Mouse (Mus musculus) olfactory bulb, adult 2 months (tissue): Measurements from ENCODE around the gene Pla2g7.

ENCODE experiments used
- CTCF ChIP-seq: fragments of 200-500 bp; IDR thresholded peaks from 2 replicates; pipeline ENCODE4 v1.5.1; 2012; ENCODE audit warnings: low read depth, mild to moderate bottlenecking, low read length, moderate library complexity; ENCODE audit not compliant: insufficient read depth
- POLR2A ChIP-seq: fragments of 200-500 bp; IDR thresholded peaks from 2 replicates; pipeline ENCODE4 v1.6.1; 2012; ENCODE audit warnings: mild to moderate bottlenecking, low read depth, low read length, moderate library complexity; ENCODE audit not compliant: insufficient read depth

GRCm38 (mm10) chr17:43597742-43598141 lies 29.8 kb downstream of the Pla2g7 start:
- TF ChIP-seq POLR2A, result no peak
- TF ChIP-seq CTCF, result no peak
